Mouse (Mus musculus) CD8-positive naive resting alpha-beta T cell, adult 57 days (primary cell): ENCODE results near the gene Gm17027. TPM values are rescaled to one million over a fixed set of nuclear protein-coding genes. Genes with fewer than 3 reads are reported as not detected.

ENCODE experiments used
- total RNA-seq: library from RNA; stranded (reverse); gene quantifications from one replicate; pipeline ENCODE4 v1.2.4, GENCODE M21; 2023

The Gm17027 gene
- total RNA-seq: not detected

GRCm38 (mm10) chr14:42162522-42162921 lies at the start of gene Gm17027:
Gene Gm17027, minus strand, starts transcription at chr14:42162622.

GRCm38 (mm10) chr14:42190691-42191090 lies 28.3 kb upstream of the Gm17027 start, which contains the start of gene Gm3573:
Gene Gm3573, minus strand, starts transcription at chr14:42190791.

GRCm38 (mm10) chr14:42117269-42117668 lies 45.2 kb downstream of the Gm17027 start, which contains the start of gene Gm7951:
Gene Gm7951, minus strand, starts transcription at chr14:42117369.

Other genes starting within 250 kb of the Gm17027 start
- not detected for gene 1700049E17Rik1, start 237.7 kb downstream of the Gm17027 start, total RNA-seq
- gene 1700024B05Rik, start 218.6 kb downstream of the Gm17027 start, total RNA-seq: not detected
- not detected for gene Gm6401, start 194.7 kb downstream of the Gm17027 start, total RNA-seq
- not detected for gene Gm3543, start 179.3 kb downstream of the Gm17027 start, total RNA-seq
- not detected for gene Gm7951, start 45.3 kb downstream of the Gm17027 start, total RNA-seq
- gene Gm3573, start 28.2 kb upstream of the Gm17027 start, total RNA-seq: not detected
- not detected for gene Gm17026, start 97.4 kb upstream of the Gm17027 start, total RNA-seq
- gene Gm9611, start 134.7 kb upstream of the Gm17027 start, total RNA-seq: not detected
- not detected for gene Gm7995, start 147.6 kb upstream of the Gm17027 start, total RNA-seq